Mouse (Mus musculus): Measurements from ENCODE around the gene Vipas39.
A peak's percentile ranks its signal among the peaks of the same experiment; 100 is the strongest.
"Not testable (repeated sequence)": the region's sequence is repeated elsewhere in the genome, so short reads cannot be mapped to it uniquely, and the experiment has no call there.

Gene Vipas39

GRCm38 (mm10) chr12:87266827-87267603, 959 bp upstream of the Vipas39 start:
- DNase-seq (ENCODE audit: low spot score), result no peak

GRCm38 (mm10) chr12:87265444-87265843, 612 bp downstream of the Vipas39 start:
- no peak for DNase-seq (ENCODE audit: low spot score)

- no peak for DNase-seq (ENCODE audit: low spot score)
Measured at GRCm38 (mm10) chr12:87260562-87260961, 5.5 kb downstream of the Vipas39 start.

- DNase-seq (ENCODE audit: low spot score), result no peak
Measured at GRCm38 (mm10) chr12:87256629-87257028, 9.4 kb downstream of the Vipas39 start.

GRCm38 (mm10) chr12:87253878-87254277, 12.2 kb downstream of the Vipas39 start:
- DNase-seq (ENCODE audit: low spot score), result no peak

- DNase-seq (ENCODE audit: low spot score), result no peak
Measured at GRCm38 (mm10) chr12:87250161-87250560, 15.9 kb downstream of the Vipas39 start.

- no peak for DNase-seq (ENCODE audit: low spot score)
Measured at GRCm38 (mm10) chr12:87238632-87239031, 27.4 kb downstream of the Vipas39 start, which contains the start of gene Noxred1. Noxred1 (minus strand) TSS chr12:87238732.

GRCm38 (mm10) chr12:87236882-87237483, 29.1 kb downstream of the Vipas39 start:
- no peak for DNase-seq (ENCODE audit: low spot score)

- no peak for DNase-seq (ENCODE audit: low spot score)
Measured at GRCm38 (mm10) chr12:87230379-87230895, 35.6 kb downstream of the Vipas39 start.

- no peak for DNase-seq (ENCODE audit: low spot score)
Measured at GRCm38 (mm10) chr12:87229633-87230032, 36.4 kb downstream of the Vipas39 start.

- no peak for DNase-seq (ENCODE audit: low spot score)
Measured at GRCm38 (mm10) chr12:87226801-87227200, 39.3 kb downstream of the Vipas39 start.

GRCm38 (mm10) chr12:87224950-87225349, 41.1 kb downstream of the Vipas39 start:
- DNase-seq (ENCODE audit: low spot score), result no peak

- DNase-seq (ENCODE audit: low spot score), result no peak
Measured at GRCm38 (mm10) chr12:87219362-87219761, 46.7 kb downstream of the Vipas39 start.

GRCm38 (mm10) chr12:87217596-87217995, 48.5 kb downstream of the Vipas39 start:
- DNase-seq (ENCODE audit: low spot score), result no peak

GRCm38 (mm10) chr12:87216053-87216452, 50.0 kb downstream of the Vipas39 start:
- DNase-seq (ENCODE audit: low spot score), result no peak

- no peak for DNase-seq (ENCODE audit: low spot score)
Measured at GRCm38 (mm10) chr12:87212844-87213606, 53.0 kb downstream of the Vipas39 start.

GRCm38 (mm10) chr12:87205789-87206188, 60.3 kb downstream of the Vipas39 start:
- DNase-seq (ENCODE audit: low spot score), result not testable (repeated sequence)

- no peak for DNase-seq (ENCODE audit: low spot score)
Measured at GRCm38 (mm10) chr12:87201694-87202093, 64.4 kb downstream of the Vipas39 start.

- DNase-seq (ENCODE audit: low spot score), result peak; percentile 26
Measured at GRCm38 (mm10) chr12:87199973-87200586, 66.0 kb downstream of the Vipas39 start, which contains the start of gene Tmed8. Tmed8 (minus strand) TSS chr12:87200454.

GRCm38 (mm10) chr12:87199206-87199972, 66.7 kb downstream of the Vipas39 start, which contains the start of gene Samd15:
Samd15 (plus strand) TSS chr12:87199723.
- no peak for DNase-seq (ENCODE audit: low spot score)

GRCm38 (mm10) chr12:87198792-87199191, 67.3 kb downstream of the Vipas39 start:
- no peak for DNase-seq (ENCODE audit: low spot score)
